Mouse (Mus musculus) spleen, adult 2 months (tissue): ENCODE measurements around the gene Sergef.

Experiments
- CTCF ChIP-seq: fragments of 200-500 bp; IDR thresholded peaks from 2 replicates; pipeline ENCODE4 v1.5.1; 2011; ENCODE audit warnings: mild to moderate bottlenecking, inconsistent platforms; ENCODE audit not compliant: insufficient read depth, insufficient read length, insufficient replicate concordance; ENCODE audit errors: extremely low read depth
- POLR2A ChIP-seq: fragments of 200-500 bp; IDR thresholded peaks from 2 replicates; pipeline ENCODE4 v1.6.1; 2011; ENCODE audit warnings: low read depth, low read length, inconsistent platforms

DNA sequence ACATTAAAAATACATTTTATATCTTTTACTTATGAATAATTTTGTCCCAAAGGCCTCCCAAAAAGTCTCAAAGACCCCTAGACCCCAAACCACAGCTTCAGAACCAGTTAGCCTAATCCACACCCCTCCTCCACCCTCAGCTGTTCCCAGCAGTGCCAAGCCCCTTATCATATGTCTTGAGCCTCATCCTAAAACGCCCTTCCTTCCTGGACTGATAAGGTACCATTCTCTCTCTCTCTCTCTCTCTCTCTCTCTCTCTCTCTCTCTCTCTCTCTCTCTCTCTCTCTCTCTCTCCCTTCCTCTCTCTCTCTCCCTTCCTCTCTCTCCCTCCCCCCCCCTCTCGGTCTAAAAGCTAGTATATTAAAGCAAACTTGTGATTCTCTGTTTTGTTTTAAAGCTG lies 12.7 kb upstream of the Sergef start:
- no peak for TF ChIP-seq CTCF
- no peak for TF ChIP-seq POLR2A
